Mouse (Mus musculus): Measurements from ENCODE around the gene Tmigd3.

- TF ChIP-seq CTCF (IDR thresholded peaks at IDR 0.05; ENCODE audit: low read depth), result no peak
- no peak for TF ChIP-seq EP300 (optimal IDR thresholded peaks at IDR 0.05)
Observed at GRCm38 (mm10) chr3:105846294-105847069, 24.2 kb upstream of the Tmigd3 start.
